Mouse (Mus musculus) lung, adult 18-20 months (tissue): Measurements from ENCODE around the gene Rbms1.
A peak's percentile ranks its signal among the peaks of the same experiment; 100 is the strongest.

Experiments
- DNase-seq, 2 experiments: peaks; one replicate each; pipeline ENCODE4 v3.0.0; 2022; ENCODE audit warnings: mixed read lengths in 2 of 2

Gene Rbms1

GRCm38 (mm10) chr2:60748585-60748984 is 214.4 kb downstream of the Rbms1 start:
- no peak for DNase-seq

GRCm38 (mm10) chr2:60747590-60747989 is 215.4 kb downstream of the Rbms1 start:
- peak; percentile 15 to 36 for DNase-seq

GRCm38 (mm10) chr2:60744674-60745073 is 218.3 kb downstream of the Rbms1 start:
- DNase-seq = no peak

- no peak for DNase-seq
These were observed 223.4 kb downstream of the Rbms1 start for GRCm38 (mm10) chr2:60739389-60740137.

DNA sequence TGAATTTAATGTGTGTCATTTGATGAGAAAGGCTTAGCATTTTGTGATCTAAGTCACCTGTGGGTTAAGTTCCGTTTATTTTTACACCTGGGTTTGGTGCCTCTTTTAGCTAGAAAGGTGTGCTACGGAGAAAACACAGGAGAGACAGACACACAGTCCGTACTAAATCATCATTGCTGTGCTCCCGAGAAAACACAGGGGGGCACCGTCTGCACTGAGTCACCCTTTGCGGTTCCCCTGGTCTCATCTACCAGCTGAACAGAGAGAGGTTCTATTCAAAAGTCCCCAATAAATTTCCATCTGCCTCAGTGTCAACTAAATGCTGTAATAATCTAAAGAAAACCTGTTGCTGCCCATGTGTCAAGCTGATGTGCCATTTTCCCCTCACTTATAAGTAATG is 232.1 kb downstream of the Rbms1 start:
- no peak for DNase-seq

DNA sequence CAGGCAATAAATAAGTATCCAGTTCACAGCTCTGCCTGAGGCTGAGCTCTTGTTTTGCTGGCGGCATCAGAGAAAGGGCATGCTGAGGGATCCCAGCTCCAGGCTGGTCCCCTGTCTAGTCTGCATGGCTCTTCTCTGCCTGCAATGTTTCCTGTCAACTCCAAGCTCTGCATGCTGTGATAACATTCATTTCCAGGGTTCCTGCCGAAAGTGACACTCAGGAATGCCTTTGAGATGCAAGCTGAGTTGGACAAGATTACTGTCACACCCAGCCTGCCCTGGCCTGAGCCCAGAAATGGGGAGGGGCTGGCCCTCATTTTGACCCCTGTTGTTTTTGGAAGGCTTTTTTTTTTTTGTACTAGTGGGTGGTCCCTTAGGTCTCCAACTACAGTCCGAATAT is 233.0 kb downstream of the Rbms1 start:
- DNase-seq = peak in 1 of 2 experiments; percentile 12

DNA sequence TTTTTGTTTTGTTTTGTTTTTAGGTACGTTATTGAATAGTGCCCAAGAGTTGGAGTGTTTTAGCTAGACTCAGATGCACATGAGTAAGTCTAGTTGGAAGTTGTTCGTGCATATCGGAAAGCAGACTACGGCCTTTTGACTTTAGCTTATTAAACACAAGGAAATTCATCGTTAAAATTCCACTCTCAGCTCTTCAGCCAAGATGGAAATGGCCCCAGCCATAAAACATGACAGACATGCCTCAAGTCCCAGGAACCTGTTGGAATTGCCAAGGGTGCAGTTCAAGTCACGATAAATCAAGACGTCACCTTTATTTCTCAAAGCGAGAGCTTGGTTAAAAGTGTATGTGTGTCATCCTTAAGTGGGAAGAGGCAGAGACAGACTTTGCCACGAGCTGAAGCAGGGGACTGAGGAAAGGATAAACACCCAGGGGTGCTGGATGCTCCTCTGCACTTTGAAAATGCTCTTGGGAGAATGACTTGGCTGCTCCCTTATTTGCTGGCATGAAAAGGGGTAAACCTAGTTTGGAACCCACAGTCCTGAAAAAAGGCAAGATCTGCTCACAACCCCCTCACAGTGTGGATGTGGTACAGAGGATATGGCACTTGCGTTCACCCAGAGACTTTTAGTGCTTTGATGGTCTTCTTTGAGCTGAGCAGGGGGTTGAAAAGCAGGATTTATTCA is 233.9 kb downstream of the Rbms1 start:
- DNase-seq = no peak

- DNase-seq = no peak
These were observed 238.3 kb downstream of the Rbms1 start for GRCm38 (mm10) chr2:60724660-60725059.

GRCm38 (mm10) chr2:60722967-60723366 is 240.0 kb downstream of the Rbms1 start:
- DNase-seq = no peak

DNA sequence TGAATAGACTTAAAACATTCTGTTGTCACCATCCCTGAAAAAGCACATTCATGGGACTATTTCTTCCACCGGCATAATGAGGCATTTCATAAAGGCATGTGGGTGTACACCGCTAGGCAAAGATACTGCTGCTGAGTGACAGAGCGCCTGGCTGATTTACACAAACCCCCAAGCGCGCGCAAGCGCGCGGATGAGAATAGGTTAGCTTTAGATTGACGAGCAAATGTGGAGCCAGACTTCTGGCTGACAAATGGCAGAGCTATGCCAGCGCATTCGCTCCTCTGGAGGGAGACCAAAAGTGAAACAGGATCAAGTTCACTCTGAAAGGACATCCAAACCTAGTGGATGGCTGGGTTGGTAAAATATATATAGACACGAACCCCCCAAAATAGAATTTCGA is 240.5 kb downstream of the Rbms1 start, which contains the start of gene Itgb6:
TSS of gene Itgb6 (minus strand) at position 130 of the 400 bp plus-strand sequence.
- DNase-seq = no peak

DNA sequence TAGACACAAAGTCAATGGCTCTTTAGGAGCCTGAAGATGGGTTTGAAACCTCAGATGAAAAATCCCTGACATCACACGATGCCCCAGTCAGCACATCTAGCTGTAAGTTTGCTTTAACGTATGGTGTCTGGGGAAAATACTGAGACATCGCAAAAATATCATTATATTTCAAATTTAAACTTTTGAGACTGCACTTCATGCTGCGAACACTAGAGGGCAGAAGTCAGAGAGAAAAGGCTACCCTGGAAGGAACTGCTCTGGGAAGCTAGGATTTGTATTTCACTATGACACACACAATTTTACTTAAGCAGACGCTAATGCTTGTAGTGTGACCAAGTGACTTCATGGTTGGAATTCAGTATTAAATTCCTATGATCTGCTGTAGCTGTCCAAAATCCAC is 242.1 kb downstream of the Rbms1 start:
- DNase-seq = no peak

GRCm38 (mm10) chr2:60720205-60720604 is 242.8 kb downstream of the Rbms1 start:
- DNase-seq = peak; percentile 70 to 73

- peak in 1 of 2 experiments; percentile 5 for DNase-seq
These were observed 245.6 kb downstream of the Rbms1 start for GRCm38 (mm10) chr2:60717348-60717747.

GRCm38 (mm10) chr2:60716549-60716948 is 246.4 kb downstream of the Rbms1 start:
- no peak for DNase-seq

GRCm38 (mm10) chr2:60715771-60716170 is 247.2 kb downstream of the Rbms1 start:
- DNase-seq = no peak

- DNase-seq = no peak
These were observed 248.0 kb downstream of the Rbms1 start for GRCm38 (mm10) chr2:60714971-60715502.

GRCm38 (mm10) chr2:60714475-60714874 is 248.5 kb downstream of the Rbms1 start:
- no peak for DNase-seq

- no peak for DNase-seq
These were observed 249.1 kb downstream of the Rbms1 start for GRCm38 (mm10) chr2:60713857-60714256.

DNA sequence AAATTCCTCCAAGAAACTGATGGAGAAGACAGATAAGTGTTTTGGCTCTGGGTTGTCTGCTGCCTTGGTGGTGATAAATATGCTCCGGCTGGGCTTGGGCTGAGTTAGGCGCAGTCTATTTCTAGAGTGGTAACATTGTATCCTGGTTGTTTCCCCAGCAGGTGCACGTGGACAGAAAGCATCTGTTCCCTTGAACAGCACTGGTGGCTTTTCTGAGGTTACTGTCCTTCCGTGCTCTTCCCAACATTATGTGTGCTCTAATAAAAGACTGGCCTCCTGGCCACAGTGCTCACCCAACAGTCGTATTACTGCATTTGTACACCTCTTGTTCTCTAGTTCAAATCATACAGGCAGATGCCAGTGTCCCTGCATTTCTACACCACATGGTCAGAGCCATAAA is 250.1 kb downstream of the Rbms1 start:
- DNase-seq = no peak

DNA sequence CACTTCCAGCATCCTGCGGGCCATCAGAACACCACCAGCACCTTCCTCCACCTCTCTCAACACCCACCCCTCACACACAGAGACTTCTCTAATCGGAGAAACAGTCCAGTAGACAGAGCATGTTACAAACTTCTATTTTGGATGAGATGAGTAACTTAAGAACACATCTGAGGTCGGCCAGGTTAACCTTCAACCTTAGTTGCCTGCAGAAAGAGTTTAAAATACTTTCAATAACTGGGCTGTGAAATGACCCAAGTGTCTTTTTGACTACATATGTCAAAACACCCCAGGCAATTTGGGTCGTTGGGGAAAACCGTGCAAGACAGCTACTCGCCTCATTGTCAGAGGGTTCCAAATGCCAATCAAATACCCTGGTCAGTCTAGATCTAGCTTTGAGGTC is 250.5 kb downstream of the Rbms1 start:
- DNase-seq = no peak

DNA sequence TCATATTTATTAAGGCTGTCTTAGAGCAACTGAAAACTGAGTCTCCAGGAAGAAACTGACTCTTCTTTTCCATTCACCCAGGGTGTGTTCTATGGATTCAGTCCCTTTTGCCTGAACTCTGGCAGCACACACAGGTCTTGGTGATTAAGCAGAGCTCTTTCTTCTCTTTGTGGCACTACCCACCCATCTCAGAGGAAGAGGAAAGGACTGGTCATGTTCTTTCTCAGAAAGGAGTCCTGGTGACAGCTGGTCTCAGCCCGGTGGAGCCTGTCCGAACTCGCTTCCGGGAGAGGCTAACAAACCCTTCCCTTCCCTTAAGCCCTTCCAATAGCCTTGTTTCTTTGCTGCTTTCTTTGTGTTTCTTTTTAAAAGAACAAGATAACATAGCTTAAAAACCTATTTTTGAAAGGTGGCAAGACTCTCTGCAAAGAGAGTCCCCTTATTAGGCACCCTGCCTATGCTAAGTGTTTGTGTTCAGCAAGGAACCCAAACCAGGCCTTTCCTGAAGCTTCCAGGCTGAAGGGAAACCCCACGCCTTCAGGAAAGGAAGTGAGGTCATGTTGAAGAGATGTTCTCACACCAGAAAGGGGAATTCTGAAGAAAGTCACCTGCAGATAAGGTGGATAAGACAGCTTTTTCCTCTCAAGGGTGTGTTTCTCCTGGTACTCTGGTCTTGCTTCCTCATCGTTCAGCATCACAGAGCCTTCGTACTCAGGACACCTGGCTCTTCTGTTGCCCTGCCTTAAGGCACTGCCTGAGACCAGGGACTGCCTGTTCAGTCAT is 251.7 kb downstream of the Rbms1 start:
- no peak for DNase-seq

GRCm38 (mm10) chr2:60710317-60710716 is 252.7 kb downstream of the Rbms1 start:
- DNase-seq = no peak

GRCm38 (mm10) chr2:60708671-60709070 is 254.3 kb downstream of the Rbms1 start:
- no peak for DNase-seq
